Mouse (Mus musculus) liver, embryonic 14 days (tissue): Measurements from ENCODE around the gene Abcb1b. TPM values are rescaled to one million over a fixed set of nuclear protein-coding genes. Genes with fewer than 3 reads are reported as not detected.

ENCODE experiments used
- polyA plus RNA-seq: library from polyadenylated mRNA; depleted of rRNA; stranded (reverse); fragments of >200 nt; gene quantifications from 2 replicates; pipeline ENCODE4 v1.2.3, GENCODE M21; 2012; rRNA removed

Gene Abcb1b
- polyA plus RNA-seq: 0.29 and 0.36 TPM in 2 replicates

GRCm38 (mm10) chr5:8797987-8798751 is at the start of gene Abcb1b:
Gene Abcb1b, plus strand, starts transcription at chr5:8798147.

GRCm38 (mm10) chr5:8893300-8894103 is 95.6 kb downstream of the Abcb1b start, which contains the start of gene Abcb4:
Gene Abcb4, plus strand, starts transcription at chr5:8893717.

Other genes starting within 250 kb of the Abcb1b start
- gene Rundc3b, start 175.2 kb upstream of the Abcb1b start, polyA plus RNA-seq: 0.09 and 0.10 TPM in 2 replicates
- 0.78 TPM in 2 replicates for gene Abcb1a, start 138.1 kb upstream of the Abcb1b start, polyA plus RNA-seq
- gene Abcb4, start 95.6 kb downstream of the Abcb1b start, polyA plus RNA-seq: 25.5 and 27.1 TPM in 2 replicates
- gene Crot, start 199.2 kb downstream of the Abcb1b start, polyA plus RNA-seq: 20.0 and 24.2 TPM in 2 replicates